Mouse (Mus musculus) thymus, adult 2 months (tissue): Measurements from ENCODE around the gene Grin2b.

Source experiments
- CTCF ChIP-seq: fragments of 200-500 bp; IDR thresholded peaks from 2 replicates; pipeline ENCODE4 v1.5.1; 2012; ENCODE audit warnings: mild to moderate bottlenecking, control low read depth, low read length, moderate library complexity, borderline replicate concordance; ENCODE audit not compliant: control insufficient read depth, poor library complexity, insufficient read depth; ENCODE audit errors: extremely low read depth
- POLR2A ChIP-seq: fragments of 200-500 bp; IDR thresholded peaks from 2 replicates; pipeline ENCODE4 v1.6.1; 2012; ENCODE audit warnings: mild to moderate bottlenecking, low read length, control low read depth, moderate library complexity; ENCODE audit not compliant: control insufficient read depth, poor library complexity, insufficient read depth; ENCODE audit errors: extremely low read depth

DNA sequence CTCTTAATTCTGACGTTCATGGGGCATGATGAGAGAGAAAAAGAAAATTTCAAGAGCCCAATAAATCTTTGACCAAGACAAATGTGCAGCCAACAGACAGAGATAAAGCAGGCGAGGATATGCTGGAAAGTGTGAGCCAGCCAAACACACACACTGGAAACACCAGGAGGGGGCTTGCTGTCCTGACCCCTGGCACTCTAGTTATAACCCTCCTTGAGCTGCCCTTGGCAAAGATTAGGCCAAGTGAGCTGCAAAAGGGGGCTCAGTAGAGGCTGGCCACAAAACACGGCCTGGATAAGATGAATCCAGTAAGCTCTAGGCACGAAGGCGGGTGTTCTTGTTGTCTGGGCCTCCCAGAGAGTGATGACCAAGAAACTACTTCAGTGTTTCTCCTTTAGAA is 128.8 kb downstream of the Grin2b start:
- TF ChIP-seq CTCF: no peak
- no peak for TF ChIP-seq POLR2A
